In genomic region chr5:76152956-76153355, GRCm38 (mm10) we compare ENCODE assay signal across 28 mouse cellular contexts.
"Had no signal": no experiment of that assay in that cellular context is flagged by ENCODE, and none has a peak within 500 bp of the region (broad histone marks: within the 10 kb centered on the region; RNA-seq: fewer than 3 reads in every experiment).

No protein-coding gene starts in this region.

- H3K9me3 ChIP-seq: embryonic facial prominence, embryonic 10.5 days; embryonic facial prominence, embryonic 12.5 days; embryonic facial prominence, embryonic 15.5 days; forebrain, embryonic 10.5 days; forebrain, embryonic 12.5 days; forebrain, embryonic 13.5 days; forebrain, embryonic 15.5 days had no signal

- H3K4me2 ChIP-seq: embryonic facial prominence, embryonic 12.5 days; embryonic facial prominence, embryonic 13.5 days; embryonic facial prominence, embryonic 15.5 days; forebrain, embryonic 12.5 days; forebrain, embryonic 13.5 days; forebrain, embryonic 15.5 days had no signal

- DNase-seq: cerebellum, adult 2 months; cerebellum, adult 8-10 months; cerebellum, adult 9-10 months; cerebellum, adult 9-11 months; cerebellum, postnatal 10 days; cerebellum, postnatal 14 days; cerebellum, postnatal 25 days; cerebellum, postnatal 36 days; embryo, embryonic 11 days; forebrain, postnatal 0 days; gastrocnemius, adult 2 months; gastrocnemius, postnatal 10 days; gastrocnemius, postnatal 14 days; gastrocnemius, postnatal 25 days; gastrocnemius, postnatal 36 days; heart, adult 18-20 months; heart, adult 2 months had no signal

- H3K4me3 ChIP-seq: embryonic facial prominence, embryonic 10.5 days; embryonic facial prominence, embryonic 12.5 days; embryonic facial prominence, embryonic 13.5 days; embryonic facial prominence, embryonic 15.5 days; erythroblast, embryonic 14.5 days; forebrain, embryonic 10.5 days; forebrain, embryonic 12.5 days; forebrain, embryonic 13.5 days; forebrain, embryonic 15.5 days; gastrocnemius, adult 2 months; heart, adult 2 months had no signal

- ATAC-seq: forebrain, embryonic 13.5 days; forebrain, embryonic 14.5 days; forebrain, embryonic 15.5 days; forebrain, embryonic 16.5 days; forebrain, postnatal 0 days had no signal

- H3K27ac ChIP-seq: embryonic facial prominence, embryonic 10.5 days; embryonic facial prominence, embryonic 12.5 days; embryonic facial prominence, embryonic 13.5 days; embryonic facial prominence, embryonic 15.5 days; forebrain, embryonic 10.5 days; forebrain, embryonic 12.5 days; forebrain, embryonic 13.5 days; forebrain, embryonic 15.5 days; gastrocnemius, adult 2 months; heart, adult 2 months had no signal

- H3K4me1 ChIP-seq: embryonic facial prominence, embryonic 10.5 days; embryonic facial prominence, embryonic 12.5 days; embryonic facial prominence, embryonic 13.5 days; embryonic facial prominence, embryonic 15.5 days; forebrain, embryonic 10.5 days; forebrain, embryonic 12.5 days; forebrain, embryonic 13.5 days; forebrain, embryonic 15.5 days had no signal

- H3K9ac ChIP-seq: embryonic facial prominence, embryonic 12.5 days; embryonic facial prominence, embryonic 13.5 days; embryonic facial prominence, embryonic 15.5 days; forebrain, embryonic 12.5 days; forebrain, embryonic 13.5 days; forebrain, embryonic 15.5 days; forebrain, postnatal 0 days had no signal

- H3K27me3 ChIP-seq: embryonic facial prominence, embryonic 12.5 days; embryonic facial prominence, embryonic 13.5 days; embryonic facial prominence, embryonic 15.5 days; forebrain, embryonic 12.5 days; forebrain, embryonic 13.5 days; forebrain, embryonic 15.5 days had no signal
